Mouse (Mus musculus) embryonic fibroblast, embryonic 13.5 days (primary cell): ENCODE measurements around the gene Plg. TPM values are rescaled to one million over a fixed set of nuclear protein-coding genes. Genes with fewer than 3 reads are reported as not detected.

Source experiments
- H3K27ac ChIP-seq: 2 replicates; pipeline ENCODE4 v1.5.1; 2012; ENCODE audit warnings: low read length, control low read depth, inconsistent platforms; ENCODE audit not compliant: insufficient read depth
- H3K4me1 ChIP-seq: 2 replicates; pipeline ENCODE4 v1.6.1; 2011; ENCODE audit warnings: low read length; ENCODE audit not compliant: control insufficient read depth, insufficient read depth
- H3K4me3 ChIP-seq: 2 replicates; pipeline ENCODE4 v1.5.1; 2011; ENCODE audit warnings: mild to moderate bottlenecking, control low read depth, low read length; ENCODE audit not compliant: insufficient read depth
- CTCF ChIP-seq: IDR thresholded peaks from 2 replicates; pipeline ENCODE4 v1.5.1; 2011; ENCODE audit warnings: mild to moderate bottlenecking, control low read depth, low read length, moderate library complexity, borderline replicate concordance; ENCODE audit not compliant: insufficient read depth
- POLR2A ChIP-seq: IDR thresholded peaks from 2 replicates; pipeline ENCODE4 v1.6.1; 2011; ENCODE audit warnings: low read depth, mild to moderate bottlenecking, control low read depth, low read length, moderate library complexity
- polyA plus RNA-seq: library from polyadenylated mRNA; stranded (reverse); fragments of >200 nt; gene quantifications from 2 replicates; pipeline ENCODE4 v1.2.4, GENCODE M21; 2011; ENCODE audit warnings: low read depth; ENCODE audit not compliant: missing spikeins, insufficient read length

Gene Plg
- polyA plus RNA-seq, 1 experiment, result not detected

DNA sequence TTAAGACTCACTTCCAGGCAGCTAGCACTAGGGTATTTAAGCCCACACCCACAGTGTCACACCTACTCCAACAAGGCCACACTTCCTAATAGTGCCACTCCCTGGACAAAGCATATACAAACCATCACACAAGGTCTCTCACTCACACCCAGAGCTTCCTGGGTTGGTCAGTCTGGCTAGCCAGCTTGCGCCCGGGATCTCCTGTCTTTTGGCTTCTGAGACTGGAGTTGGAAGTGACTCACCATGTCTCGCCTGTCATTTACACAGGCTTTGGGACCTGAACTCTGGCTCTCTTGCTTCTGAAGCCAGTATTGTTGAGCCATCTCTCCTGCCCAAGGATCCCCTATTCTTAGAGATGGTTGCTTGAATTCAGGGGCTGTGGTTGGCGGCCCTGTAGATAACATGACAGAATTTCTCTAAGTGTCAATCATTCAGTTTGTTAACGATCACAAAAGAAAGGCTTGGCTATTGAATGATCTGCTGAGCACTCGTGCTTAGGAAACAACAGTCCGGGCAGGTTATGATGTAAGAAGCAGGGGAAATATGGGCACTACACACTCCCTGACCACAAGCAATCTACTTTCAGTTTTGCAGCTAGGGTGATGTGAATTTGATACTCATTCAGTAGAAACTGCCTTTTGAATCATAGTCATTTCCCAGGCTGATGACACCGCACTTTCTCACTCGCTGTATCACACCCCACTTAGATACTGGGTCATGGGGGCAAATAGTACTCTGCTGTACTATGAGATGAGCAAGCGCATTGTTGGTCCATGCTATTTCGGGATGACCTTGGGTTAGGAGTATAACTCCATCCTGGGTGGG is 14.6 kb upstream of the Plg start:
- TF ChIP-seq CTCF (no peak), POLR2A (no peak)
- no peak overlapping the region for H3K4me3 ChIP-seq

GRCm38 (mm10) chr17:12364426-12364735 is 14.0 kb upstream of the Plg start:
- TF ChIP-seq POLR2A (no peak), CTCF (no peak)
- Histone ChIP-seq H3K4me3 (no peak overlapping the region), H3K4me1 (peaks cover 6% of the 10 kb centered on the region; the same call in 1 of the 2 replicates), H3K27ac (no peak overlapping the region)

More for the DNA sequence above, 14.6 kb upstream of the Plg start:
- Histone ChIP-seq H3K27ac (peak overlapping the region; percentile 41; the same call in 1 of the 2 replicates), H3K4me1 (peaks cover 6% of the 10 kb centered on the region; the same call in 1 of the 2 replicates)

GRCm38 (mm10) chr17:12367373-12367930 is 11.0 kb upstream of the Plg start:
- peak; percentile 67; the same call in 1 of the 2 replicates for TF ChIP-seq CTCF
- TF ChIP-seq POLR2A, result no peak
- Histone ChIP-seq H3K4me3 (no peak overlapping the region), H3K4me1 (peaks cover 6% of the 10 kb centered on the region; the same call in 1 of the 2 replicates), H3K27ac (no peak overlapping the region)

GRCm38 (mm10) chr17:12369393-12369792 is 9.0 kb upstream of the Plg start:
- Histone ChIP-seq H3K4me1 (peaks cover under 1% of the 10 kb centered on the region; the same call in 1 of the 2 replicates), H3K27ac (no peak overlapping the region), H3K4me3 (no peak overlapping the region)
- no peak for TF ChIP-seq CTCF
- no peak for TF ChIP-seq POLR2A

DNA sequence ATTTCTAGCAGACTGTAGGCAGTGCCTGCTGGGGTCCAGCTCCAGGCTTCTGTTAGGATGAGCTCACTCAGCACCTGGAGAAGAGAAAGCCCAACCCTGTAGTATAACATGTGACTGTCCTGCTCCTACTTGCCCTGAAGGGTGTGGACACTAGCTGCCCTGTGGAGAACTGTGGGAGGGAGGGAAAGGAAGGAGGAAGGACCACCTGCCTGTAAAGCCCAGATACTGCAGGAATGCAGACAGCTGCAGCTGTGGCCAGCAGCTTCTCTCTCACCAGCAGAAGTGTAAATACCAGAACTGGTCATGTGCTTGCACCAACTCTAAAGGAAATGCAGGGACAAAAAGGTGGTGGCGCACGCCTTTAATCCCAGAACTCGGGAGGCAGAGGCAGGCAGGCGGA is 8.1 kb upstream of the Plg start:
- no peak overlapping the region for H3K4me3 ChIP-seq
- H3K27ac ChIP-seq, result no peak overlapping the region
- H3K4me1 ChIP-seq, result no peaks in the 10 kb centered on the region
- no peak for TF ChIP-seq CTCF
- no peak for TF ChIP-seq POLR2A

DNA sequence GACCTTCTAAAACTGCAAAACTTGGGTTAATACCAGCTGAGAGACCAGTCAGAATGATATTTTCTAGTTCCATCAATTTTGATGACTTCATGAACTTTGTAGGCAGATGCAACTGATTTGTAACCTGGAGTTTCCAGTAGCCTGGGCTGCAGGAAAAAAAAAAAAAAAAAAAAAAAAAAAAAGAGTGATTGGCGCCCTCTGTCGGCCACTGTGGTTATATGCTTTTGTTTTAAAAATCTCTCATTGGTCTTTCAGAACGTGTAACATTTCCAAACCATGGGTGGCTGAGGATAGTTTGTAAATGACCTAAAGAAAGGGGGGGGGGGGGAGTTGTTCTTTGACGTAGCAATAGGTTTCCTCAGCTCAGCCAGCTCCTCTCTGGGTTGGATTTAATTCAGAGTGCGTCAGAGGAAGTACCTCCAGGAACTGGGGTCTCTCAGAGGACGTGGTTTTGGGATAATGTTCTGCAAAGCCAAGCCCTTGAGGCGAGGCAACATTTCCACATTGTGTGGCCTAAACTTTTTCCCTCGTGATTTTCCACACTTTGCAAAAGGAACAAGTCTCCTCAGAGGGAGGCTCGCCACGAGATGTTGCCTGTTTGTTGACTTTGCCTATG is 7.0 kb upstream of the Plg start:
- no peaks in the 10 kb centered on the region for H3K4me1 ChIP-seq
- H3K27ac ChIP-seq, result no peak overlapping the region
- TF ChIP-seq CTCF, result no peak
- TF ChIP-seq POLR2A, result no peak
- H3K4me3 ChIP-seq, result no peak overlapping the region

GRCm38 (mm10) chr17:12372021-12372420 is 6.4 kb upstream of the Plg start:
- peak; percentile 86; the same call in 1 of the 2 replicates for TF ChIP-seq CTCF
- TF ChIP-seq POLR2A, result no peak
- no peaks in the 10 kb centered on the region for H3K4me1 ChIP-seq
- no peak overlapping the region for H3K4me3 ChIP-seq
- H3K27ac ChIP-seq, result no peak overlapping the region

DNA sequence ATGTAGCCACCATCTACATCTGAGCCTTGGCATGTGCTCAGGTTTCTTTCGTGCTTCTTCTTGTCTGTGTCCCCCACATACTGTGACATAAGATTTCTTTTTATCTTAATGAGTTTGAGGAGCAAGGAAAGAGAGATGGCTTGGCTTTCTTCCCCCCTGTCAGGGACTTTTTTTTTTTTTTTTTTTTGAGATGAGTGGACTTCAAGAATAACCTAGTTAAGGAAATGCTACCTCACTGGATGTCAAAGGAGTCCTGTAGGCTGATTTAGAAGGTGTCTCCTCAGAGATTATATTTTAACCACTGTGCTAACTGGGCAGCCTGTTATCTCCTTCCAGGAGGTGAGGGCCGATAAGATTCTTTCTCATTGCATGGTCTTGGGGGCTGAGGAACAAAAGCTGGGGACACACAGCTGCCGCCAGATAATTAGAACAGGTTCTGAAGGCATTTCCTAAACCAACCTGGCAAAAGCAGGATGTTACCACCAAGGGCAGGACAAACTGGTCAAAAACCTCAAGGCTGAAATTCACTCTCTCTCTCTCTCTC is 4.7 kb upstream of the Plg start:
- Histone ChIP-seq H3K4me1 (no peaks in the 10 kb centered on the region), H3K4me3 (no peak overlapping the region), H3K27ac (no peak overlapping the region)
- TF ChIP-seq POLR2A (no peak), CTCF (no peak)

DNA sequence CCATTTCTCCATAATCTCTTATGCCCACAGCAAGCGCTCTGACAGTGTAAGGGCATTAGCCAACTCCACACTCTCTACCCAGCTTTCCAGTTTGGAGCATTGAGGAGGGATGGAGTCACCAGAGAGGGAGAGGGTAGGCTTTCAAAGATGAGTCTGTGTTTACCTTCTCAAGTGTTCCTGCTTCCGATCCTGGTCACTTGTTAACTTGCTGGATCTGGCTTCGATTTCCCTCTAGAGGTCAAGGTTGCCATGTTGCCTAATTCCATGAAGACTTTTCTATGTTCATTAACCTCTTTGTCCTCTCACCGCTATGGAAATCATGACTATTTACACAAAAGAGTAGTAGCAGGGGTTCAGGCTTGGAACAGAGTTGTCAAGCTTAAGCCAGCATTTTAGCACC is 1.9 kb downstream of the Plg start:
- TF ChIP-seq POLR2A (no peak), CTCF (no peak)
- H3K27ac ChIP-seq, result no peak overlapping the region
- H3K4me1 ChIP-seq, result no peaks in the 10 kb centered on the region
- no peak overlapping the region for H3K4me3 ChIP-seq
